Mouse (Mus musculus) midbrain, postnatal 0 days (tissue): Measurements from ENCODE around the gene Prpf6. TPM values are rescaled to one million over a fixed set of nuclear protein-coding genes. Genes with fewer than 3 reads are reported as not detected.

Source experiments
- ATAC-seq: fragments of 200-750 bp; cut with Nextera tagmentation; 2 replicates; pipeline ENCODE4 v1.8.0; 2017; ENCODE audit warnings: moderate number of reproducible peaks, mild to moderate bottlenecking, moderate TSS enrichment, moderate library complexity; ENCODE audit not compliant: low FRiP score
- DNase-seq: peaks from one replicate; pipeline ENCODE4 v3.0.0-alpha.2; 2015; ENCODE audit warnings: low spot score
- H3K27ac ChIP-seq: fragments of 300-500 bp; sonication (generic); 2 replicates; pipeline ENCODE4 v1.5.1; 2014; ENCODE audit warnings: low read depth, mild to moderate bottlenecking, low read length, mixed read lengths
- H3K27me3 ChIP-seq: fragments of 300-500 bp; sonication (generic); 2 replicates; pipeline ENCODE4 v1.6.1; 2014; ENCODE audit warnings: low read length, control low read depth, mixed read lengths; ENCODE audit not compliant: insufficient read depth
- H3K36me3 ChIP-seq: fragments of 300-500 bp; sonication (generic); 2 replicates; pipeline ENCODE4 v1.6.1; 2014; ENCODE audit warnings: low read length, control low read depth, mixed read lengths; ENCODE audit not compliant: insufficient read depth
- H3K4me1 ChIP-seq: fragments of 300-500 bp; sonication (generic); 2 replicates; pipeline ENCODE4 v1.6.1; 2014; ENCODE audit warnings: mild to moderate bottlenecking, control low read depth, antibody characterized with exemption, low read length, mixed read lengths; ENCODE audit not compliant: insufficient read depth
- H3K4me2 ChIP-seq: fragments of 300-500 bp; sonication (generic); 2 replicates; pipeline ENCODE4 v1.6.1; 2014; ENCODE audit warnings: low read depth, mild to moderate bottlenecking, low read length, mixed read lengths; ENCODE audit not compliant: poor library complexity, severe bottlenecking
- H3K4me3 ChIP-seq: fragments of 300-500 bp; sonication (generic); 2 replicates; pipeline ENCODE4 v1.5.1; 2014; ENCODE audit warnings: low read depth, mild to moderate bottlenecking, low read length, moderate library complexity
- H3K9ac ChIP-seq: fragments of 300-500 bp; sonication (generic); replicated peaks from 2 replicates; pipeline ENCODE4 v1.6.1; 2014; ENCODE audit warnings: mild to moderate bottlenecking, low read length, moderate library complexity, mixed read lengths; ENCODE audit not compliant: poor library complexity, severe bottlenecking
- H3K9me3 ChIP-seq: fragments of 300-500 bp; sonication (generic); 2 replicates; pipeline ENCODE4 v1.6.1; 2016; ENCODE audit warnings: low read length, control low read depth
- CTCF ChIP-seq: IDR thresholded peaks from 2 replicates; pipeline ENCODE4 v1.5.1; 2016; ENCODE audit warnings: antibody characterized with exemption, mild to moderate bottlenecking
- WGBS: fragments of 180-500 bp; shearing (Covaris S2); extraction: QIAGEN DNeasy Blood & Tissue Kit; methylation state at CpG from one replicate; pipeline ENCODE4 v1.1.7; 2014; 5-methylcytosine and 5-hydroxymethylcytosine counted together
- polyA plus RNA-seq: library from polyadenylated mRNA; unstranded; fragments of >200 nt; fragmentation: Nextera tagmentation; extraction: Ambion mirVana; gene quantifications from 2 replicates; pipeline ENCODE4 v1.2.1, GENCODE M21; 2015
- total RNA-seq: library from RNA; depleted of rRNA; stranded (reverse); fragments of >200 nt; gene quantifications from 2 replicates; pipeline ENCODE4 v1.2.3, GENCODE M21; 2014

The Prpf6 gene
- total and polyA plus RNA-seq, 2 experiments from 2014 or later: 34.4 to 40.5 TPM

DNA sequence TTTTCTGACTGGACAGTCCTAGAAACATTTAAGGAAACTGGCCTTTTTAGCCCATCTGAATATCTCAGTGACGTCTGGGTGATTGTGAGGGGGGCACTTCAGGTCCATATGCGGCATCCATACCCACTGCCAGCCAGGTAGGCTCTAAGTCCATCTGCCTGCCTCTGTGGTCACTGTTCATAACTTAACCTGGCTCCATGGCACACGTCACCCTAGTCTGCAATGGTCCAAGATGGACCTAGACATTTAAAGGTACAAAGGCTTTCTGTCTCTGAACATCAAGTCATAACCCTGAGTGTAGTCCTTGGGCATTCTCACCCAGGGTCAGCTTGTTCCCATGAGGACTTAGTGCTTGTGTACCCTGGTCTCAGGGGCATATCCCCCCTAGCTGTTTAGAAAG is 24.3 kb upstream of the Prpf6 start:
- DNase-seq (no peak), ATAC-seq (no peak)
- H3K27me3 ChIP-seq: no peaks in the 10 kb centered on the region
- no peak for TF ChIP-seq CTCF
- H3K4me3 ChIP-seq: no peak overlapping the region
- H3K9me3 ChIP-seq: no peaks in the 10 kb centered on the region
- no peak overlapping the region for H3K27ac ChIP-seq
- H3K36me3 ChIP-seq: no peaks in the 10 kb centered on the region
- 93% methylated on average over 3 of the region's 3 CpGs for WGBS
- H3K4me1 ChIP-seq: no peaks in the 10 kb centered on the region
- no peak overlapping the region for H3K4me2 ChIP-seq
- no peak overlapping the region for H3K9ac ChIP-seq

GRCm38 (mm10) chr2:181568272-181569008 is 23.2 kb upstream of the Prpf6 start:
- H3K4me3 ChIP-seq: no peak overlapping the region
- H3K9ac ChIP-seq: no peak overlapping the region
- H3K4me1 ChIP-seq: no peaks in the 10 kb centered on the region
- no peaks in the 10 kb centered on the region for H3K9me3 ChIP-seq
- peak; percentile 19 for DNase-seq
- ATAC-seq: no peak
- H3K27ac ChIP-seq: no peak overlapping the region
- H3K27me3 ChIP-seq: no peaks in the 10 kb centered on the region
- TF ChIP-seq CTCF: peak; percentile 57
- H3K36me3 ChIP-seq: peaks cover 5% of the 10 kb centered on the region
- WGBS: 85% methylated on average over 7 of the region's 7 CpGs
- no peak overlapping the region for H3K4me2 ChIP-seq

GRCm38 (mm10) chr2:181569856-181570255 is 21.8 kb upstream of the Prpf6 start:
- H3K4me2 ChIP-seq: no peak overlapping the region
- WGBS: 94% methylated on average over 10 of the region's 10 CpGs
- H3K9me3 ChIP-seq: no peaks in the 10 kb centered on the region
- H3K4me3 ChIP-seq: no peak overlapping the region
- DNase-seq (no peak), ATAC-seq (no peak)
- no peak for TF ChIP-seq CTCF
- no peaks in the 10 kb centered on the region for H3K27me3 ChIP-seq
- no peaks in the 10 kb centered on the region for H3K4me1 ChIP-seq
- peaks cover 14% of the 10 kb centered on the region for H3K36me3 ChIP-seq
- no peak overlapping the region for H3K9ac ChIP-seq
- no peak overlapping the region for H3K27ac ChIP-seq

- ATAC-seq: no peak
- DNase-seq: no peak
These were observed 21.3 kb upstream of the Prpf6 start for GRCm38 (mm10) chr2:181570375-181570774.

GRCm38 (mm10) chr2:181570921-181571595 is 20.6 kb upstream of the Prpf6 start:
- no peak for DNase-seq
- Histone ChIP-seq H3K4me1 (no peaks in the 10 kb centered on the region), H3K27ac (no peak overlapping the region), H3K4me2 (no peak overlapping the region), H3K9ac (no peak overlapping the region), H3K27me3 (no peaks in the 10 kb centered on the region), H3K4me3 (no peak overlapping the region), H3K9me3 (no peaks in the 10 kb centered on the region), H3K36me3 (peaks cover 14% of the 10 kb centered on the region)
- TF ChIP-seq CTCF: no peak
- 62% methylated on average over 6 of the region's 6 CpGs for WGBS
- ATAC-seq: no peak

More at GRCm38 (mm10) chr2:181570375-181570774, 21.3 kb upstream of the Prpf6 start:
- TF ChIP-seq CTCF: no peak
- H3K9ac ChIP-seq: no peak overlapping the region
- WGBS: 90% methylated on average over 8 of the region's 8 CpGs
- no peaks in the 10 kb centered on the region for H3K27me3 ChIP-seq
- H3K4me3 ChIP-seq: no peak overlapping the region
- no peaks in the 10 kb centered on the region for H3K4me1 ChIP-seq
- H3K36me3 ChIP-seq: peaks cover 14% of the 10 kb centered on the region
- no peaks in the 10 kb centered on the region for H3K9me3 ChIP-seq
- H3K27ac ChIP-seq: no peak overlapping the region
- H3K4me2 ChIP-seq: no peak overlapping the region
